Mouse (Mus musculus): ENCODE results near the gene Cope. TPM values are rescaled to one million over a fixed set of nuclear protein-coding genes. Genes with fewer than 3 reads are reported as not detected.
A peak's percentile ranks its signal among the peaks of the same experiment; 100 is the strongest.

Cope gene
- 294 and 344 TPM in 2 replicates for polyA plus RNA-seq (2015; fragmentation: Nextera tagmentation; extraction: Ambion mirVana)

- Histone ChIP-seq H3K27ac (replicated peaks) (peak within 1 kb of the TSS; percentile 68), H3K4me1 (peaks cover 26% of the 10 kb centered on the region), H3K27me3 (replicated peaks) (no peaks in the 10 kb centered on the region), H3K36me3 (peaks cover 61% of the 10 kb centered on the region), H3K4me3 (peak within 1 kb of the TSS; percentile 90), H3K4me2 (peak within 1 kb of the TSS; percentile 82), H3K9me3 (no peaks in the 10 kb centered on the region), H3K9ac (peak within 1 kb of the TSS; percentile 93)
- peak; percentile 78 for ATAC-seq (ENCODE audit: extremely low read depth, insufficient number of reproducible peaks, low FRiP score, low TSS enrichment)
- under 1% methylated on average over 40 of the region's 40 CpGs for WGBS
Observed at GRCm38 (mm10) chr8:70302358-70302890, at the start of gene Cope, which contains the start of gene Ddx49. Cope (plus strand) TSS chr8:70302518. Ddx49 (minus strand) TSS chr8:70302489.

- 79% methylated on average over 1 of the region's 1 CpGs for WGBS
- Histone ChIP-seq H3K27ac (replicated peaks) (no peak overlapping the region), H3K4me3 (no peak overlapping the region), H3K4me2 (no peak overlapping the region), H3K36me3 (peaks cover 99% of the 10 kb centered on the region), H3K9me3 (no peaks in the 10 kb centered on the region), H3K27me3 (replicated peaks) (no peaks in the 10 kb centered on the region), H3K9ac (no peak overlapping the region), H3K4me1 (peaks cover 16% of the 10 kb centered on the region)
- ATAC-seq (ENCODE audit: extremely low read depth, insufficient number of reproducible peaks, low FRiP score, low TSS enrichment): no peak
Observed at GRCm38 (mm10) chr8:70254628-70255027, 47.7 kb upstream of the Cope start.

- no peak overlapping the region for H3K9ac ChIP-seq
- H3K4me1 ChIP-seq: peaks cover 16% of the 10 kb centered on the region
- no peaks in the 10 kb centered on the region for H3K27me3 ChIP-seq (replicated peaks)
- no peak overlapping the region for H3K4me3 ChIP-seq
- ATAC-seq (ENCODE audit: extremely low read depth, insufficient number of reproducible peaks, low FRiP score, low TSS enrichment): no peak
- no peak overlapping the region for H3K4me2 ChIP-seq
- H3K9me3 ChIP-seq: no peaks in the 10 kb centered on the region
- WGBS: 86% methylated on average over 3 of the region's 3 CpGs
- no peak overlapping the region for H3K27ac ChIP-seq (replicated peaks)
- peaks cover 99% of the 10 kb centered on the region for H3K36me3 ChIP-seq
Observed at GRCm38 (mm10) chr8:70257456-70257855, 44.9 kb upstream of the Cope start.

- Histone ChIP-seq H3K4me3 (no peak overlapping the region), H3K9ac (peak overlapping the region; percentile 44; the same call in 1 of the 2 replicates), H3K27me3 (replicated peaks) (no peaks in the 10 kb centered on the region), H3K27ac (replicated peaks) (peak overlapping the region; percentile 66), H3K36me3 (peaks cover 99% of the 10 kb centered on the region), H3K9me3 (no peaks in the 10 kb centered on the region), H3K4me2 (no peak overlapping the region), H3K4me1 (peaks cover 16% of the 10 kb centered on the region)
- WGBS: 71% methylated on average over 5 of the region's 5 CpGs
- ATAC-seq (ENCODE audit: extremely low read depth, insufficient number of reproducible peaks, low FRiP score, low TSS enrichment): no peak
Observed at GRCm38 (mm10) chr8:70258600-70258999, 43.7 kb upstream of the Cope start.

- Histone ChIP-seq H3K27me3 (replicated peaks) (no peaks in the 10 kb centered on the region), H3K4me2 (no peak overlapping the region), H3K4me3 (no peak overlapping the region), H3K9ac (peak overlapping the region; percentile 44; the same call in 1 of the 2 replicates), H3K4me1 (peaks cover 16% of the 10 kb centered on the region), H3K27ac (replicated peaks) (peak overlapping the region; percentile 63; the same call in 1 of the 2 replicates), H3K9me3 (no peaks in the 10 kb centered on the region), H3K36me3 (peaks cover 99% of the 10 kb centered on the region)
- 0 out of 2 replicates have a peak, but pooled peaks have one; percentile 16 for ATAC-seq (ENCODE audit: extremely low read depth, insufficient number of reproducible peaks, low FRiP score, low TSS enrichment)
- WGBS: 21% methylated on average over 2 of the region's 2 CpGs
Observed at GRCm38 (mm10) chr8:70259043-70259442, 43.3 kb upstream of the Cope start.

GRCm38 (mm10) chr8:70267674-70268073 is 34.6 kb upstream of the Cope start:
- H3K9me3 ChIP-seq: no peaks in the 10 kb centered on the region

GRCm38 (mm10) chr8:70268311-70268710 is 34.0 kb upstream of the Cope start:
- H3K4me3 ChIP-seq: no peak overlapping the region
- peaks cover 32% of the 10 kb centered on the region for H3K36me3 ChIP-seq
- no peak for ATAC-seq (ENCODE audit: extremely low read depth, insufficient number of reproducible peaks, low FRiP score, low TSS enrichment)
- H3K9ac ChIP-seq: no peak overlapping the region
- H3K4me1 ChIP-seq: peaks cover 17% of the 10 kb centered on the region
- WGBS: 65% methylated on average over 5 of the region's 5 CpGs
- no peaks in the 10 kb centered on the region for H3K27me3 ChIP-seq (replicated peaks)
- no peaks in the 10 kb centered on the region for H3K9me3 ChIP-seq
- H3K27ac ChIP-seq (replicated peaks): 0 out of 2 replicates have a peak overlapping the region, but pooled peaks have one; percentile 17
- no peak overlapping the region for H3K4me2 ChIP-seq

More at GRCm38 (mm10) chr8:70267674-70268073, 34.6 kb upstream of the Cope start:
- H3K27me3 ChIP-seq (replicated peaks): no peaks in the 10 kb centered on the region
- no peak overlapping the region for H3K27ac ChIP-seq (replicated peaks)
- 79% methylated on average over 3 of the region's 3 CpGs for WGBS
- no peak for ATAC-seq (ENCODE audit: extremely low read depth, insufficient number of reproducible peaks, low FRiP score, low TSS enrichment)
- no peak overlapping the region for H3K9ac ChIP-seq
- peaks cover 12% of the 10 kb centered on the region; the same call in 1 of the 2 replicates for H3K4me1 ChIP-seq
- peaks cover 39% of the 10 kb centered on the region for H3K36me3 ChIP-seq
- no peak overlapping the region for H3K4me2 ChIP-seq
- no peak overlapping the region for H3K4me3 ChIP-seq

- Histone ChIP-seq H3K4me1 (peaks cover 19% of the 10 kb centered on the region), H3K36me3 (peaks cover 26% of the 10 kb centered on the region), H3K4me2 (no peak overlapping the region), H3K27me3 (replicated peaks) (no peaks in the 10 kb centered on the region), H3K4me3 (no peak overlapping the region), H3K27ac (replicated peaks) (0 out of 2 replicates have a peak overlapping the region, but pooled peaks have one; percentile 17), H3K9ac (no peak overlapping the region), H3K9me3 (no peaks in the 10 kb centered on the region)
- no peak for ATAC-seq (ENCODE audit: extremely low read depth, insufficient number of reproducible peaks, low FRiP score, low TSS enrichment)
- 48% methylated on average over 11 of the region's 11 CpGs for WGBS
Observed at GRCm38 (mm10) chr8:70268799-70269565, 33.3 kb upstream of the Cope start.

- WGBS: 41% methylated on average over 3 of the region's 3 CpGs
- H3K9ac ChIP-seq: no peak overlapping the region
- H3K4me3 ChIP-seq: no peak overlapping the region
- no peaks in the 10 kb centered on the region for H3K36me3 ChIP-seq
- ATAC-seq (ENCODE audit: extremely low read depth, insufficient number of reproducible peaks, low FRiP score, low TSS enrichment): peak; percentile 71; the same call in 1 of the 2 replicates
- H3K4me2 ChIP-seq: no peak overlapping the region
- H3K27me3 ChIP-seq (replicated peaks): no peaks in the 10 kb centered on the region
- H3K27ac ChIP-seq (replicated peaks): no peak overlapping the region
- peaks cover 24% of the 10 kb centered on the region for H3K4me1 ChIP-seq
- no peaks in the 10 kb centered on the region for H3K9me3 ChIP-seq
Observed at GRCm38 (mm10) chr8:70272949-70273348, 29.4 kb upstream of the Cope start.

- Histone ChIP-seq H3K36me3 (no peaks in the 10 kb centered on the region), H3K9me3 (no peaks in the 10 kb centered on the region), H3K9ac (no peak overlapping the region), H3K27me3 (replicated peaks) (no peaks in the 10 kb centered on the region), H3K4me1 (peaks cover 25% of the 10 kb centered on the region), H3K4me3 (no peak overlapping the region), H3K4me2 (no peak overlapping the region), H3K27ac (replicated peaks) (no peak overlapping the region)
- no peak for ATAC-seq (ENCODE audit: extremely low read depth, insufficient number of reproducible peaks, low FRiP score, low TSS enrichment)
Observed at GRCm38 (mm10) chr8:70274350-70274749, 28.0 kb upstream of the Cope start.

GRCm38 (mm10) chr8:70276476-70276875 is 25.8 kb upstream of the Cope start:
- Histone ChIP-seq H3K4me2 (no peak overlapping the region), H3K27ac (replicated peaks) (peak overlapping the region; percentile 72), H3K9ac (no peak overlapping the region), H3K36me3 (no peaks in the 10 kb centered on the region), H3K4me3 (no peak overlapping the region), H3K9me3 (no peaks in the 10 kb centered on the region), H3K4me1 (peaks cover 40% of the 10 kb centered on the region), H3K27me3 (replicated peaks) (no peaks in the 10 kb centered on the region)
- WGBS: 70% methylated on average over 3 of the region's 3 CpGs
- ATAC-seq (ENCODE audit: extremely low read depth, insufficient number of reproducible peaks, low FRiP score, low TSS enrichment): peak; percentile 27; the same call in 1 of the 2 replicates
